Mouse (Mus musculus) hindbrain, embryonic 12.5 days (tissue): Measurements from ENCODE around the gene Wfs1. TPM values are rescaled to one million over a fixed set of nuclear protein-coding genes. Genes with fewer than 3 reads are reported as not detected.
"Not testable (repeated sequence)": the region's sequence is repeated elsewhere in the genome, so short reads cannot be mapped to it uniquely, and the experiment has no call there.

Source experiments
- ATAC-seq: fragments of 200-750 bp; cut with Nextera tagmentation; 2 replicates; pipeline ENCODE4 v1.8.0; 2017; ENCODE audit warnings: moderate TSS enrichment; ENCODE audit not compliant: low FRiP score
- H3K27ac ChIP-seq: fragments of 300-500 bp; sonication (generic); 2 replicates; pipeline ENCODE4 v1.5.1; 2016; ENCODE audit warnings: mild to moderate bottlenecking
- H3K27me3 ChIP-seq: fragments of 300-500 bp; sonication (generic); 2 replicates; pipeline ENCODE4 v1.6.1; 2016; ENCODE audit warnings: mild to moderate bottlenecking
- H3K36me3 ChIP-seq: fragments of 300-500 bp; sonication (generic); 2 replicates; pipeline ENCODE4 v1.6.1; 2016; ENCODE audit warnings: mild to moderate bottlenecking
- H3K4me1 ChIP-seq: fragments of 300-500 bp; sonication (generic); 2 replicates; pipeline ENCODE4 v1.6.1; 2016
- H3K4me2 ChIP-seq: fragments of 300-500 bp; sonication (generic); replicated peaks from 2 replicates; pipeline ENCODE4 v1.6.1; 2016; ENCODE audit warnings: mild to moderate bottlenecking
- H3K4me3 ChIP-seq: fragments of 300-500 bp; sonication (generic); 2 replicates; pipeline ENCODE4 v1.5.1; 2016; ENCODE audit warnings: mild to moderate bottlenecking
- H3K9ac ChIP-seq: fragments of 300-500 bp; sonication (generic); 2 replicates; pipeline ENCODE4 v1.6.1; 2016; ENCODE audit warnings: mild to moderate bottlenecking, moderate library complexity
- H3K9me3 ChIP-seq: fragments of 300-500 bp; sonication (generic); replicated peaks from 2 replicates; pipeline ENCODE4 v1.6.1; 2016; ENCODE audit warnings: mild to moderate bottlenecking
- WGBS: fragments of 180-500 bp; shearing (Covaris S2); methylation state at CpG from one replicate; pipeline ENCODE4 v1.1.7; 2016; 5-methylcytosine and 5-hydroxymethylcytosine counted together
- polyA plus RNA-seq: library from polyadenylated mRNA; unstranded; fragments of >200 nt; fragmentation: Nextera tagmentation; extraction: Ambion mirVana; gene quantifications from 2 replicates; pipeline ENCODE4 v1.2.1, GENCODE M21; 2016

Wfs1 gene
- polyA plus RNA-seq, 1 experiment from 2014 or later = 9.6 TPM

GRCm38 (mm10) chr5:37010666-37011317 is 21.8 kb upstream of the Wfs1 start:
- H3K4me1 ChIP-seq = peaks cover 4% of the 10 kb centered on the region; the same call in 1 of the 2 replicates
- no peak overlapping the region for H3K4me2 ChIP-seq
- no peak for ATAC-seq
- no peak overlapping the region for H3K9ac ChIP-seq
- H3K27me3 ChIP-seq = peaks cover 10% of the 10 kb centered on the region
- no peak overlapping the region for H3K4me3 ChIP-seq
- peaks cover 13% of the 10 kb centered on the region for H3K9me3 ChIP-seq
- H3K36me3 ChIP-seq = no peaks in the 10 kb centered on the region
- H3K27ac ChIP-seq = no peak overlapping the region
- 76% methylated on average over 10 of the region's 10 CpGs for WGBS

GRCm38 (mm10) chr5:37009761-37010160 is 20.8 kb upstream of the Wfs1 start:
- H3K9me3 ChIP-seq = peaks cover 13% of the 10 kb centered on the region
- ATAC-seq = not testable (repeated sequence)
- WGBS = 36% methylated on average over 13 of the region's 13 CpGs

DNA sequence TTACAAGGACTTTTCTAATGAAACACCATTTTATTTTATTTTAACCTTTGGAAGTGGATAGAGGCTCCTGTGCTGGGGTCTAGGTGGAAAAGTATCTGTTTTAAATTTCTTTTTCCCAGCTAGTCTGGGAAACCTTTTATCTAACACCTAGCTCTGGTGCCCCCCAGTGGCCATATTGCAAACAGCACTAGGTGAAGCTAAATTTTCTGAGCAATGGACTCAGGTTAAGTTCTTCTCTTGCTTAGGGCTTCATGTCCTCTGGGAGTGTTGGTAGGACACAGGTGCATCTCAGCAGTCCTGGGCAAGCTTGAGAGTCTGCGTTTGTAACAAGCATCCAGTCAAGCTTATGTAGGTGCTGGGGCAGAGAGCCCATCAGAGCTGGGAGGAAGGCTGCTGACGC is 13.0 kb upstream of the Wfs1 start:
- no peak overlapping the region for H3K4me3 ChIP-seq
- ATAC-seq = no peak
- no peak overlapping the region for H3K27ac ChIP-seq
- H3K27me3 ChIP-seq = 0 out of 2 replicates have a peak, but pooled peaks cover 4% of the 10 kb centered on the region
- no peaks in the 10 kb centered on the region for H3K36me3 ChIP-seq
- 54% methylated on average over 2 of the region's 2 CpGs for WGBS
- no peak overlapping the region for H3K4me2 ChIP-seq
- no peak overlapping the region for H3K9ac ChIP-seq
- H3K4me1 ChIP-seq = no peaks in the 10 kb centered on the region
- H3K9me3 ChIP-seq = no peaks in the 10 kb centered on the region

More at GRCm38 (mm10) chr5:37009761-37010160, 20.8 kb upstream of the Wfs1 start:
- H3K36me3 ChIP-seq, H3K27ac ChIP-seq, H3K4me3 ChIP-seq, H3K4me1 ChIP-seq, H3K9ac ChIP-seq, H3K4me2 ChIP-seq, H3K27me3 ChIP-seq: not testable (repeated sequence)

- 0 out of 2 replicates have a peak, but pooled peaks cover 4% of the 10 kb centered on the region for H3K27me3 ChIP-seq
- H3K4me1 ChIP-seq = no peaks in the 10 kb centered on the region
- no peak overlapping the region for H3K4me2 ChIP-seq
- H3K9me3 ChIP-seq = no peaks in the 10 kb centered on the region
- no peaks in the 10 kb centered on the region for H3K36me3 ChIP-seq
- WGBS = 89% methylated on average over 9 of the region's 9 CpGs
- no peak for ATAC-seq
- no peak overlapping the region for H3K4me3 ChIP-seq
- no peak overlapping the region for H3K9ac ChIP-seq
- no peak overlapping the region for H3K27ac ChIP-seq
Observed at GRCm38 (mm10) chr5:37001002-37001401, 12.0 kb upstream of the Wfs1 start.

DNA sequence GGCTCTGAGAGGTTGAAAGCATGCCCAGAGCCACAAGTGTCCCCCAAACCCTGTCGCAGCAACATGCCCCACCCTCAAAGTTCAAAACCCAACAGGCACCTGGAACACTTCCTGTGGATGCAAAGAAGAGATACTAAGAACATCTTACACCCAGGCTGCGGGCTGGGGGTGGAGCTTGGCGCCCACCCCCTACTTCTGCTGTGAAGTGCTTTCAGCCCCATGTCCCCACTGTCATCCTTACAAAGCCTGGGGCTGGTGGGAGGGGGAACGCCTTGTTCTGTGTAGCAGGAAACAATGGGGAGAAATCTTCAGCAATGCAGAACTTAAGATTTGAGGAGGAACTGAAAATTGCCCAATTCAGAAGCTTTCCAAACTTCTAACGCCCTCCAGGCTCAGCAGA is 9.0 kb upstream of the Wfs1 start:
- Histone ChIP-seq H3K9me3 (no peaks in the 10 kb centered on the region), H3K27me3 (0 out of 2 replicates have a peak, but pooled peaks cover 4% of the 10 kb centered on the region), H3K4me2 (no peak overlapping the region), H3K4me1 (no peaks in the 10 kb centered on the region), H3K27ac (no peak overlapping the region), H3K36me3 (no peaks in the 10 kb centered on the region), H3K4me3 (no peak overlapping the region), H3K9ac (no peak overlapping the region)
- no peak for ATAC-seq
- WGBS = 41% methylated on average over 5 of the region's 5 CpGs

DNA sequence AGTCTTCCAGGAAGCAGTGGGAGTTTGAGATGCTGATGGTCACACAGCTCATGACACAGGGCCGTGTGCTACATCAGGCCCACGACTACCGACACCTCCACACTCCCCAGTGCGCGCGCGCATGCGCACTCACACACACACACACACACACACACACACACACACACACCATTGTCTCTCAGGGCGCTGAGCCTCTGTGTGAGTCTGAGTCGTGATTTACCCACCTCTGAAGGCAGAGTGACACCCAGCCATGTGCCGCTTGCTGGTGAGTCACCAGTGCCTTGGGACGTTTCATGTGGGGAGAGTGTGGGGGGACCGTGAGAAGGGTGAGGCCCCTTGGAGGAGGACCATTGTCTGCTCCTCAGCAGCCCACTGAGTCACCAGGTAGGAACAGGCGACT is 7.4 kb upstream of the Wfs1 start:
- Histone ChIP-seq H3K9me3 (no peaks in the 10 kb centered on the region), H3K4me2 (no peak overlapping the region), H3K9ac (no peak overlapping the region), H3K27ac (no peak overlapping the region), H3K4me1 (no peaks in the 10 kb centered on the region), H3K27me3 (0 out of 2 replicates have a peak, but pooled peaks cover 4% of the 10 kb centered on the region), H3K4me3 (no peak overlapping the region), H3K36me3 (no peaks in the 10 kb centered on the region)
- WGBS = 89% methylated on average over 14 of the region's 14 CpGs
- no peak for ATAC-seq

- Histone ChIP-seq H3K27ac (no peak overlapping the region), H3K4me1 (peaks cover 13% of the 10 kb centered on the region), H3K4me2 (no peak overlapping the region), H3K36me3 (no peaks in the 10 kb centered on the region), H3K4me3 (no peak overlapping the region), H3K27me3 (peaks cover 6% of the 10 kb centered on the region; the same call in 1 of the 2 replicates), H3K9ac (no peak overlapping the region), H3K9me3 (no peaks in the 10 kb centered on the region)
- 77% methylated on average over 3 of the region's 3 CpGs for WGBS
- ATAC-seq = no peak
Observed at GRCm38 (mm10) chr5:36990631-36991350, 1.8 kb upstream of the Wfs1 start.

GRCm38 (mm10) chr5:36990196-36990595 is 1.2 kb upstream of the Wfs1 start:
- Histone ChIP-seq H3K27me3 (peaks cover 6% of the 10 kb centered on the region; the same call in 1 of the 2 replicates), H3K4me3 (no peak overlapping the region), H3K36me3 (no peaks in the 10 kb centered on the region), H3K4me2 (no peak overlapping the region), H3K9me3 (no peaks in the 10 kb centered on the region), H3K9ac (no peak overlapping the region), H3K4me1 (peaks cover 13% of the 10 kb centered on the region), H3K27ac (no peak overlapping the region)
- ATAC-seq = no peak
- 39% methylated on average over 3 of the region's 3 CpGs for WGBS

DNA sequence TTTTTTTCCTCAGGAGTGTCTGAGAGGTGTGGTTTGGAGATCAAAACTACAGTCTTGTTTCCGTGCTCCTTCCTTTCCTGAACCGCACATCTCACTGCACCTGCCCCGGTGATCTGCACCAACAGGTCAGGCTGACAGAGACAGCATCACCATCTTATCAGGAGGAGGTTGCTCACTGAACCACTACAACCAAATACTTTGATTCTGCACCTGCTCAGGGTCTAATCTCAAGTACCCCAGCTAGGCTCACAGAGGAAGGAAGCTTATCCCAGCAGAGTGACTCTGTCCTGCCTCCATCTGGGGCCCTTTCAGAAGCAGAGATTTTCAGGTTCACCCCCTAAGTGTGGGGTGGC is 596 bp upstream of the Wfs1 start:
- 9% methylated on average over 3 of the region's 3 CpGs for WGBS
- Histone ChIP-seq H3K27me3 (peaks cover 6% of the 10 kb centered on the region; the same call in 1 of the 2 replicates), H3K4me1 (peaks cover 13% of the 10 kb centered on the region), H3K9me3 (no peaks in the 10 kb centered on the region), H3K9ac (no peak overlapping the region), H3K4me2 (peak overlapping the region; percentile 95), H3K27ac (no peak overlapping the region), H3K4me3 (no peak overlapping the region), H3K36me3 (no peaks in the 10 kb centered on the region)
- ATAC-seq = no peak

DNA sequence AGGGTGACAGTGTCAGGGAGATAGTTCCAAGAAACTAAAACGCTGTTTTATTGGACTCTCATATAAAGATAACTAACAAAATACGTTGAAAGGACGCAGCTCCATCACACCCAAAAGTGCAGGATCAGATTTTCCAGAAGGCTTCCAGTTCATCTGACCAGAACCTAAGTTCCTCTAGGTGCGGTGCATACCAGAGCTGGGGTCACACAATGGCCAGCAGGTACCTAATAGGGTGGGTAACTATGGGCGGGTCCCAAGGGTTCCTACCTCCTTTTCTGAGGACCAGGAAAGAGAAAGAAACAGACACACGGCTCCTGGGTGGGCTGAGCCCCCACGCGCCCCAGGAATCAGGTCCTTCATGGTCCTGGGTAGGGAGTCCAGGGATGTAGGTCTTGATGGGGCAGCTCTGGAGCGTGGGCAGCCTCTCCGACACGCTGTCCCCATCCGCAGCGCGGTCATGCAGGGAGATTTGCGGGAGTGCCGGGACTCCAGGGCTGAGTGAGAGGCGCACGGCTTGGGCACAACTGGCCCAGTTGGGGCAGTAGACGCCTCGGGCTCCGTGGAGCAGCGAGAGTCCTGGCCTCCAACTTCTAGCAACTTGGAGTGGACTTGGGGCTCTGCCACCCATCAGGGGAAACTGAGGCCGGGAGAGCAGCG is 753 bp downstream of the Wfs1 start:
- H3K36me3 ChIP-seq = no peaks in the 10 kb centered on the region
- H3K4me2 ChIP-seq = peak overlapping the region; percentile 95
- ATAC-seq = peak; percentile 48
- peak overlapping the region; percentile 70 for H3K9ac ChIP-seq
- H3K27me3 ChIP-seq = peaks cover 6% of the 10 kb centered on the region; the same call in 1 of the 2 replicates
- H3K9me3 ChIP-seq = no peaks in the 10 kb centered on the region
- H3K4me1 ChIP-seq = peaks cover 13% of the 10 kb centered on the region
- no peak overlapping the region for H3K27ac ChIP-seq
- 12% methylated on average over 24 of the region's 24 CpGs for WGBS
- H3K4me3 ChIP-seq = peak overlapping the region; percentile 59

DNA sequence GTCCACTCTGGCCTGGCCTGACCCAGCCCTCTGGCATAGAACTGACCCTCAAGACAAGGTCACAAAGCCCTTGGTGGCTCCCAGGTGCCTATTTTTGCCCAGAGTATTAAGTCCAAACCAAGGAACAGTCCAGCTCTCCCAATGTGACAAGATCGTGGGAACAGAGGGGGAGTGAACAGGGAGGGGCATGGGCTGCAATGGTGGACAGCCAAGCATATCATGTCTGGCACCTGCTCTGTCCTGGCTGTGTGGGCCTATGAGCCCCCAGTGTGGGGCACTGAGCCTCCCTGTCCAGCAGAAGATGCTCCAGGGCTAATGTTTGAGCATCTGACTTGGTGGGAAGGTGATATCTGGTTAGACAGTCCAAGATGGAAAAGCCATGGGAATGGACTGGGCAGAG is 2.4 kb downstream of the Wfs1 start:
- Histone ChIP-seq H3K9me3 (no peaks in the 10 kb centered on the region), H3K36me3 (no peaks in the 10 kb centered on the region), H3K27me3 (peaks cover 6% of the 10 kb centered on the region; the same call in 1 of the 2 replicates), H3K4me2 (no peak overlapping the region), H3K4me1 (peaks cover 13% of the 10 kb centered on the region), H3K27ac (no peak overlapping the region), H3K9ac (no peak overlapping the region), H3K4me3 (no peak overlapping the region)
- WGBS = 75% methylated on average over 1 of the region's 1 CpGs
- no peak for ATAC-seq

DNA sequence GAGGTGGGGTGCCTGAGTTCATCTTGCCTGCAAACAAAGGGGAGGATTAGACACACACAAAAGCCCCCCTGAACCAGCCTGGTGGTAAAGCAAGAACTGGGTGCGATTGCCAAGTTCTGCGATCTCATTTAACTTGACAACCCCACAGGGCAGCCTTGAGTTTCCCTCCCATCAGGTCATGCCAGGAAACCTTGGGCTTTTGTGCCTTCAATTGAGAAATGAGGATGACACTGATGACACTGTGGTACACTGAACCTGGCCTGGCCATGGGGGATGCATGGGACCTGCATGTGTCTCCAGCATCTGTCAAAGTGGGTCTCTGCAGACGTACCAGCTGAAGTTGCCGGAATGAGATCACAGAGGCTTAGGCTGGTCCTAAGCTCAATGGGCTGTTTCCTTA is 6.7 kb downstream of the Wfs1 start:
- no peak for ATAC-seq
- Histone ChIP-seq H3K4me1 (peaks cover 6% of the 10 kb centered on the region; the same call in 1 of the 2 replicates), H3K27me3 (no peaks in the 10 kb centered on the region), H3K9ac (no peak overlapping the region), H3K9me3 (no peaks in the 10 kb centered on the region), H3K4me2 (no peak overlapping the region), H3K36me3 (no peaks in the 10 kb centered on the region), H3K27ac (no peak overlapping the region), H3K4me3 (no peak overlapping the region)
- WGBS = 86% methylated on average over 4 of the region's 4 CpGs
